Mouse (Mus musculus) cerebellum, adult 11 months (tissue): ENCODE results near the gene Ddah2.

ENCODE experiments used
- DNase-seq: peaks from one replicate; pipeline ENCODE4 v3.0.0; 2022

Gene Ddah2

GRCm38 (mm10) chr17:35105740-35106389 is 47.0 kb downstream of the Ddah2 start:
- peak; percentile 63 for DNase-seq

DNA sequence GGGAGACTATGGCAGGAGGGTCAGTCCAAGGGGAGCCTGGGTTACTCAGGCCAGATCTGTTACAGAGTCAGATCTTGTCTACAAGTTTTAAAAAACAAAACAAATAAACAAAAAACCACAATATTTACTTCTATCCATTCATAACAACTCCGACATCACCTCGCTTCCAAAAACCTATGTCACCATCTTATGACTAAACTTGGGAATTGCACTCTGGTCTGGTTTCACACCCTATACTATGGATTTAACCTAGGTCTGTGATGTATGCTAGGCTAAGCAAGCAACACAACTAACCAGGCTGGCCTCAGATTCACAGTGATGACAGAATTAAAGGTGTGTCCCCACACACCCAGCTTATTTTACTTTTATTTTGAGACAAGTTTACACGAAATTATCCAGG is 47.7 kb downstream of the Ddah2 start:
- no peak for DNase-seq

- peak; percentile 62 for DNase-seq
These were observed 49.3 kb downstream of the Ddah2 start, which contains the start of gene Ly6g5c for GRCm38 (mm10) chr17:35108097-35108496. Gene Ly6g5c, plus strand, starts transcription at chr17:35108279.
